Mouse (Mus musculus): ENCODE data around the gene Tmod3. TPM values are rescaled to one million over a fixed set of nuclear protein-coding genes. Genes with fewer than 3 reads are reported as not detected.

The Tmod3 gene
- total and polyA plus RNA-seq, 2 experiments from 2014 or later = 40.8 to 64.9 TPM

- Histone ChIP-seq H3K9me3 (replicated peaks; ENCODE audit: control insufficient read depth, low read length) (no peaks in the 10 kb centered on the region), H3K27ac (ENCODE audit: low read depth) (no peak overlapping the region), H3K4me1 (ENCODE audit: control insufficient read depth, insufficient read depth) (0 out of 2 replicates have a peak, but pooled peaks cover 13% of the 10 kb centered on the region), H3K36me3 (replicated peaks; ENCODE audit: control insufficient read depth, insufficient read depth, low read length) (no peaks in the 10 kb centered on the region), H3K9ac (replicated peaks; ENCODE audit: low read depth, low read length) (no peak overlapping the region), H3K4me2 (ENCODE audit: low read depth, low read length) (no peak overlapping the region), H3K4me3 (ENCODE audit: low read depth, low read length) (no peak overlapping the region), H3K27me3 (ENCODE audit: control insufficient read depth, insufficient read depth, low read length) (no peaks in the 10 kb centered on the region)
- WGBS = 71% methylated on average over 4 of the region's 4 CpGs
- DNase-seq (ENCODE audit: low spot score) (no peak), ATAC-seq (ENCODE audit: insufficient read depth, low read depth) (no peak)
- TF ChIP-seq EP300 (IDR thresholded peaks at IDR 0.05; ENCODE audit: low read depth) (no peak), CTCF (IDR thresholded peaks at IDR 0.05; ENCODE audit: low read depth) (no peak)
Observed at GRCm38 (mm10) chr9:75597596-75597995, 38.1 kb upstream of the Tmod3 start.

- Histone ChIP-seq H3K4me3 (ENCODE audit: low read depth, low read length) (no peak overlapping the region), H3K27me3 (ENCODE audit: control insufficient read depth, insufficient read depth, low read length) (no peaks in the 10 kb centered on the region), H3K4me1 (ENCODE audit: control insufficient read depth, insufficient read depth) (0 out of 2 replicates have a peak, but pooled peaks cover 13% of the 10 kb centered on the region), H3K4me2 (ENCODE audit: low read depth, low read length) (no peak overlapping the region), H3K36me3 (replicated peaks; ENCODE audit: control insufficient read depth, insufficient read depth, low read length) (no peaks in the 10 kb centered on the region), H3K9me3 (replicated peaks; ENCODE audit: control insufficient read depth, low read length) (no peaks in the 10 kb centered on the region), H3K9ac (replicated peaks; ENCODE audit: low read depth, low read length) (no peak overlapping the region), H3K27ac (ENCODE audit: low read depth) (no peak overlapping the region)
- ATAC-seq (ENCODE audit: insufficient read depth, low read depth) = no peak
- 83% methylated on average over 13 of the region's 13 CpGs for WGBS
- TF ChIP-seq CTCF (IDR thresholded peaks at IDR 0.05; ENCODE audit: low read depth) (no peak), EP300 (IDR thresholded peaks at IDR 0.05; ENCODE audit: low read depth) (no peak)
- DNase-seq (ENCODE audit: low spot score) = no peak
Observed at GRCm38 (mm10) chr9:75597036-75597435, 37.6 kb upstream of the Tmod3 start.

GRCm38 (mm10) chr9:75593481-75593880, 34.0 kb upstream of the Tmod3 start:
- no peaks in the 10 kb centered on the region for H3K27me3 ChIP-seq (ENCODE audit: control insufficient read depth, insufficient read depth, low read length)
- no peak for DNase-seq (ENCODE audit: low spot score)
- no peaks in the 10 kb centered on the region for H3K4me1 ChIP-seq (ENCODE audit: control insufficient read depth, insufficient read depth)
- no peak overlapping the region for H3K4me3 ChIP-seq (ENCODE audit: low read depth, low read length)
- TF ChIP-seq CTCF (IDR thresholded peaks at IDR 0.05; ENCODE audit: low read depth) (no peak), EP300 (IDR thresholded peaks at IDR 0.05; ENCODE audit: low read depth) (no peak)
- WGBS = 74% methylated on average over 5 of the region's 5 CpGs
- no peak for ATAC-seq (ENCODE audit: insufficient read depth, low read depth)
- no peak overlapping the region for H3K4me2 ChIP-seq (ENCODE audit: low read depth, low read length)
- no peak overlapping the region for H3K27ac ChIP-seq (ENCODE audit: low read depth)
- no peaks in the 10 kb centered on the region for H3K9me3 ChIP-seq (replicated peaks; ENCODE audit: control insufficient read depth, low read length)
- no peaks in the 10 kb centered on the region for H3K36me3 ChIP-seq (replicated peaks; ENCODE audit: control insufficient read depth, insufficient read depth, low read length)
- H3K9ac ChIP-seq (replicated peaks; ENCODE audit: low read depth, low read length) = no peak overlapping the region

DNA sequence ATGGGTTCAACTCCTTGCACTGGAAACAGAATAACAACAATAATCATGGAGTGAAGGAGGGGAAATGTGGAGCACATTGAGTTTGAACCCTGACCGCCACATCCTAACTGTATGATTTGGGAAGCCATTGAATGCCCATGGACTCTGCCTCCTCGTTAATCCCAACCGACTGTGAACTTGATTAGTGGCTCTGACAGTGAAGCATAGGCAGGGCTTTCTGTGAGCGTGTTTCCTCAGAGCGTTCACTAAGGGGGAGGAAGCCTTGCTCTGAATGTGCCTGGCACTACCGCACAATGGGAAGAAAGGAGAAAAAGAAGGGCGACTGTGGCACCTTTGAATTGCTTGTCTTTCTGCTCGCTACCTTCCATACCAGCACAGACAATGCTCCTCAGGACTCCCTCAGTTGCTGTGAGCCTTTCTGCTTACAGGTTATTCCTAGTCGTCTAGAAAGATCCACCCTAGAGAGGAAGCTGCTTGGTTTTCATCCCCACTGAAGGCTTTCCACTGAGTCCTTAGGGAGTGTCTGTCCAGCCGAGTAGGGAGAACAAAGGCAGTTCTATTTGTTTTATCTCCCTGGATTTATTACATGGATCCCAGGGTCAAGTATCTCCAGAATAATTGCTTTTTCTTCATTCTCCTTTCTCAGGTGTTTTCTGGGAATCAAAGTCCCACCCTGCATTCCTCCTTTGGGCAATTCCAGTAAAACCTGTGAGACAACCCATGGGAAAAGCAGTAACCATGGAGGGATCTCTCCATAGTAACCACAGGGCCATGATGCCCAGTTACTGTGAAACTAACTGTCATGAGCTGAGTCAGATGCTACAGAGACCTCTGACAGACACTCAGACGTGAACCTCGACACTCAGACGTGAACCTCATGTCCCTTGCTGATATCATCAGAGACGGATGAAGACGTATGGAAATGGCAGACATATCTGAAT, 30.7 kb upstream of the Tmod3 start:
- H3K36me3 ChIP-seq (replicated peaks; ENCODE audit: control insufficient read depth, insufficient read depth, low read length) = no peaks in the 10 kb centered on the region
- no peak overlapping the region for H3K4me2 ChIP-seq (ENCODE audit: low read depth, low read length)
- no peak for ATAC-seq (ENCODE audit: insufficient read depth, low read depth)
- TF ChIP-seq CTCF (IDR thresholded peaks at IDR 0.05; ENCODE audit: low read depth) (no peak), EP300 (IDR thresholded peaks at IDR 0.05; ENCODE audit: low read depth) (no peak)
- DNase-seq (ENCODE audit: low spot score) = no peak
- no peaks in the 10 kb centered on the region for H3K4me1 ChIP-seq (ENCODE audit: control insufficient read depth, insufficient read depth)
- H3K27me3 ChIP-seq (ENCODE audit: control insufficient read depth, insufficient read depth, low read length) = no peaks in the 10 kb centered on the region
- H3K9me3 ChIP-seq (replicated peaks; ENCODE audit: control insufficient read depth, low read length) = no peaks in the 10 kb centered on the region
- H3K27ac ChIP-seq (ENCODE audit: low read depth) = no peak overlapping the region
- H3K9ac ChIP-seq (replicated peaks; ENCODE audit: low read depth, low read length) = no peak overlapping the region
- WGBS = 81% methylated on average over 15 of the region's 15 CpGs
- no peak overlapping the region for H3K4me3 ChIP-seq (ENCODE audit: low read depth, low read length)

DNA sequence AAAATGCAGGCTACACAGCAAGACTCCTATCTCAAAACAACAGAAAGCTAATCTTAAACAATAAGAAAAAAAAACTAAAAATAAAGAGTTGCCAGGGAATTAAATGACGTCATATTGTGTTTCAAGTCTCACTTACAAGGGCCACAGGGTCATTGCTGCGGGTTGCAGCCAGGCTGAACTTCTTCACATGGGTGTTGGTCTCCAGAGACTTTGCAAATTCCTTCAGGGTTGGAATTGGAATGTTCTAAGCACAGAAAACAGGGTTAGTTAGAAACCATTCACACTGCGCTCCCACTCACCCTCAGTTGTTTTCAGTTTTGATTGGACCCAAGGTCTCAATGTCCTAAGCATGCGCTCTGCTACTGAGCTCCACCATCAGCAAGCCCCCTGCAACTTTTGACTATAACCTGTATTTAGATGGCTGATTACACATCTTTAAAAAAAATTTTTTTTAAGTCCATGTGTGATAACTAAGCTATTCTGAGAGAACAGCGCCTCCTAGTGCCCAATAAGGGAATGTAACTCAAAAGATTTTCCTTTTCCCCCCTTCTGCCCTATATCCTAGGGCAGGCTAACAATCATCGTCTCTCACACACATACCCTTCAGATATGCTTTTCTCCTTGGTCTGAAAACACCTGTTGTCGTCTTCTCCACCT, 22.4 kb upstream of the Tmod3 start:
- H3K4me3 ChIP-seq (ENCODE audit: low read depth, low read length) = no peak overlapping the region
- H3K4me2 ChIP-seq (ENCODE audit: low read depth, low read length) = no peak overlapping the region
- H3K27ac ChIP-seq (ENCODE audit: low read depth) = no peak overlapping the region
- TF ChIP-seq EP300 (IDR thresholded peaks at IDR 0.05; ENCODE audit: low read depth) = no peak
- TF ChIP-seq CTCF (IDR thresholded peaks at IDR 0.05; ENCODE audit: low read depth) = peak; percentile 71
- no peak overlapping the region for H3K9ac ChIP-seq (replicated peaks; ENCODE audit: low read depth, low read length)
- H3K36me3 ChIP-seq (replicated peaks; ENCODE audit: control insufficient read depth, insufficient read depth, low read length) = no peaks in the 10 kb centered on the region
- no peak for ATAC-seq (ENCODE audit: insufficient read depth, low read depth)
- DNase-seq (ENCODE audit: low spot score) = peak; percentile 63
- 0 out of 2 replicates have a peak, but pooled peaks cover 4% of the 10 kb centered on the region for H3K4me1 ChIP-seq (ENCODE audit: control insufficient read depth, insufficient read depth)
- H3K9me3 ChIP-seq (replicated peaks; ENCODE audit: control insufficient read depth, low read length) = no peaks in the 10 kb centered on the region
- H3K27me3 ChIP-seq (ENCODE audit: control insufficient read depth, insufficient read depth, low read length) = no peaks in the 10 kb centered on the region
- 38% methylated on average over 7 of the region's 7 CpGs for WGBS

All from heart, postnatal 0 days (tissue).